Comparison of ENCODE assay signal across 9 mouse cellular contexts in the genomic region with DNA sequence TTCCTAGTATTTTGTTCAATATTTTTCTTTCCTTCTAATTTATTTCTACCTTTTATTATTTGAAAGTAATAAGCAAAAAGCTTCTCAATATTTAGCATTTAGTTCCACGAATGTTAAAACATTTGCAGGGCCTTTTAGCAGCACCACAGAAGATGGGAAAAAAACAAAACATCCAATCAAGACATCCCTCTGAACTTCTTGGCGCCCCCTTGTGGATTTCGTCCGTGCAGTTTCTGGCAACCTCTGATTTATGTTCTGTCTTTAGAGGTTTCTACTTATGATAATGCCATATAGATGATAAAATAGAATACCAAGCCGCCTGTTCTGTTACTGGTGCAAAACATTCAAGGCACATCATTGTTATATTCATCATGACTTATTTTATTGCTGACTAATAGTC.
A peak's percentile ranks its signal among the peaks of the same experiment; 100 is the strongest.
DNase-seq lines count a peak whose midpoint lies in the region; ATAC-seq and TF ChIP-seq lines count a peak whose summit lies in the region.
"Had no signal": no experiment of that assay in that cellular context is flagged by ENCODE, and none has a peak within 500 bp of the region (broad histone marks: within the 10 kb centered on the region; RNA-seq: fewer than 3 reads in every experiment).

No protein-coding gene starts in this region.

- no peak overlapping the region for H3K9ac ChIP-seq in liver, adult 2 months (ENCODE audit: low read depth, low read length)
- no peak overlapping the region for H3K9ac ChIP-seq in liver, embryonic 12.5 days

- intact Hi-C loops in left cerebral cortex, adult 2 months (cut with DNase I), result loop anchor here (2.0 to 5.0 kb wide), 2 partner anchors 142 to 181 kb away; no protein-coding TSS in a partner anchor

- H3K9me3 ChIP-seq in liver, embryonic 12.5 days (replicated peaks), result no peaks in the 10 kb centered on the region

- TF ChIP-seq CTCF in liver, adult 2 months (IDR thresholded peaks at IDR 0.05; ENCODE audit: low read depth, low read length), result peak; percentile 69
- TF ChIP-seq CTCF in embryonic fibroblast, embryonic 13.5 days (IDR thresholded peaks at IDR 0.05; ENCODE audit: borderline replicate concordance, insufficient read depth, low read length), result peak; percentile 31; the same call in 1 of the 2 replicates
- peak; percentile 68 for TF ChIP-seq CTCF in left cerebral cortex, adult 2 months (IDR thresholded peaks at IDR 0.05)

- no peak for ATAC-seq in liver, embryonic 12.5 days
- no peak for ATAC-seq in erythroblast, adult 5-6 weeks (replicated peaks; ENCODE audit: low FRiP score, poor library complexity, severe bottlenecking)

- DNase-seq in liver, adult 2 months (ENCODE audit: extremely low read depth, low read depth, low spot score), result peak; percentile 24
- DNase-seq in MEL-GATA-1-ER (ENCODE audit: extremely low read depth, low read depth), result peak; percentile 16
- peak; percentile 71 for DNase-seq in adrenal gland, postnatal 14 days
- peak; percentile 23 to 53 for DNase-seq in left cerebral cortex, adult 2 months (ENCODE audit: extremely low spot score in 1 of 2, low spot score in 2 of 2)
- peak; percentile 53 for DNase-seq in right cerebral cortex, postnatal 4 days

- H3K27ac ChIP-seq in liver, adult 2 months (replicated peaks; ENCODE audit: insufficient read depth, low read depth, low read length), result no peak overlapping the region
- no peak overlapping the region for H3K27ac ChIP-seq in liver, embryonic 12.5 days
- no peak overlapping the region for H3K27ac ChIP-seq in embryonic fibroblast, embryonic 13.5 days (ENCODE audit: insufficient read depth, low read length)
- H3K27ac ChIP-seq in left cerebral cortex, adult 2 months, result no peak overlapping the region
- H3K27ac ChIP-seq: macrophage had no signal

- no peaks in the 10 kb centered on the region for H3K27me3 ChIP-seq in liver, adult 2 months (ENCODE audit: control insufficient read depth, insufficient read depth, low read length)
- no peaks in the 10 kb centered on the region for H3K27me3 ChIP-seq in liver, embryonic 12.5 days (replicated peaks)

- no peaks in the 10 kb centered on the region for H3K4me1 ChIP-seq in liver, adult 2 months (ENCODE audit: control insufficient read depth, insufficient read depth, low read length)
- H3K4me1 ChIP-seq in liver, embryonic 12.5 days, result no peaks in the 10 kb centered on the region
- no peaks in the 10 kb centered on the region for H3K4me1 ChIP-seq in embryonic fibroblast, embryonic 13.5 days (ENCODE audit: control insufficient read depth, insufficient read depth, low read length)

- no peak for TF ChIP-seq POLR2A in liver, adult 2 months (IDR thresholded peaks at IDR 0.05; ENCODE audit: extremely low read depth, insufficient read depth, low read length)
- TF ChIP-seq POLR2A in embryonic fibroblast, embryonic 13.5 days (IDR thresholded peaks at IDR 0.05; ENCODE audit: low read depth, low read length), result no peak

- 5% methylated on average over 5 of the region's 5 CpGs for WGBS in liver, adult 2 months
- WGBS in liver, embryonic 12.5 days (ENCODE audit: insufficient replicate concordance), result 4% methylated on average over 5 of the region's 5 CpGs

- no peak overlapping the region for H3K4me3 ChIP-seq in liver, adult 2 months (ENCODE audit: insufficient read depth, low read depth, low read length)
- H3K4me3 ChIP-seq in liver, embryonic 12.5 days, result no peak overlapping the region
- H3K4me3 ChIP-seq in embryonic fibroblast, embryonic 13.5 days (ENCODE audit: insufficient read depth, low read length), result no peak overlapping the region
- no peak overlapping the region for H3K4me3 ChIP-seq in left cerebral cortex, adult 2 months

- no peaks in the 10 kb centered on the region for H3K79me2 ChIP-seq in liver, adult 2 months (ENCODE audit: control insufficient read depth, insufficient read depth, low read length)

- no peak overlapping the region for H3K4me2 ChIP-seq in liver, embryonic 12.5 days

- H3K36me3 ChIP-seq in liver, adult 2 months (ENCODE audit: control insufficient read depth, insufficient read depth, low read length), result no peaks in the 10 kb centered on the region
- H3K36me3 ChIP-seq in liver, embryonic 12.5 days, result no peaks in the 10 kb centered on the region

Comparison
In these comparisons a context has a peak if more than half of its experiments do, and no peak if none do; other contexts are left out.
1. DNase-seq: peak in every context shown above with its lines; median percentile 71 in adrenal gland, postnatal 14 days; 53 in right cerebral cortex, postnatal 4 days; 38 in left cerebral cortex, adult 2 months; 24 in liver, adult 2 months; 16 in MEL-GATA-1-ER.